Mouse (Mus musculus) layer of hippocampus, postnatal 25 days (tissue): Measurements from ENCODE around the gene Rusc1. TPM values are rescaled to one million over a fixed set of nuclear protein-coding genes. Genes with fewer than 3 reads are reported as not detected.

ENCODE experiments used
- total RNA-seq, 2 experiments: library from RNA; stranded (reverse); gene quantifications; 2 replicates each; pipeline ENCODE4 v1.2.3; 2021

The Rusc1 gene
- total RNA-seq, 2 experiments from 2014 or later, result 132 to 145 TPM

Other genes with a start within 250 kb of the Rusc1 start
- gene Msto1, start 179.3 kb downstream of the Rusc1 start, total RNA-seq, result 10 to 100 TPM; 24.6 to 27.1 TPM
- gene Ash1l, start 142.7 kb downstream of the Rusc1 start, total RNA-seq, result 10 to 100 TPM; 70.5 to 82.0 TPM
- gene Dap3, start 142.1 kb downstream of the Rusc1 start, total RNA-seq, result 100 to 1,000 TPM; 102 to 116 TPM
- gene Gm43738, start 7.8 kb upstream of the Rusc1 start, total RNA-seq, result not detected
- 10 to 100 TPM; 86.4 to 99.0 TPM for gene Fdps, start 8.6 kb upstream of the Rusc1 start, total RNA-seq
- gene Pklr, start 42.8 kb upstream of the Rusc1 start, total RNA-seq, result not detected
- gene Hcn3, start 66.9 kb upstream of the Rusc1 start, total RNA-seq, result 10 to 100 TPM; 10.7 to 16.7 TPM
- gene Clk2, start 71.5 kb upstream of the Rusc1 start, total RNA-seq, result 10 to 100 TPM; 39.0 to 46.7 TPM
- 10 to 100 TPM; 67.8 to 73.3 TPM for gene Scamp3, start 84.2 kb upstream of the Rusc1 start, total RNA-seq
- gene Fam189b, start 89.8 kb upstream of the Rusc1 start, total RNA-seq, result 10 to 100 TPM; 57.1 to 61.7 TPM
- gene Gba, start 109.6 kb upstream of the Rusc1 start, total RNA-seq, result 10 to 100 TPM; 59.9 to 63.6 TPM
- 10 to 100 TPM; 37.0 to 50.7 TPM for gene Thbs3, start 121.9 kb upstream of the Rusc1 start, total RNA-seq
- 100 to 1,000 TPM; 102 TPM for gene Mtx1, start 133.8 kb upstream of the Rusc1 start, total RNA-seq
- under 1 TPM; 0.89 to 0.91 TPM for gene Muc1, start 135.7 kb upstream of the Rusc1 start, total RNA-seq
- gene Krtcap2, start 152.7 kb upstream of the Rusc1 start, total RNA-seq, result 10 to 100 TPM; 79.2 to 87.4 TPM
- gene Trim46, start 153.0 kb upstream of the Rusc1 start, total RNA-seq, result 10 to 100 TPM; 86.4 to 96.0 TPM
- 10 to 100 TPM; 51.1 to 71.0 TPM for gene Dpm3, start 166.0 kb upstream of the Rusc1 start, total RNA-seq
- gene Slc50a1, start 177.3 kb upstream of the Rusc1 start, total RNA-seq, result 10 to 100 TPM; 39.5 to 49.3 TPM
- gene Efna1, start 187.8 kb upstream of the Rusc1 start, total RNA-seq, result 1 to 10 TPM; 7.1 to 7.6 TPM
- gene Efna3, start 229.7 kb upstream of the Rusc1 start, total RNA-seq, result 10 to 100 TPM; 77.1 to 82.6 TPM
- gene Efna4, start 244.7 kb upstream of the Rusc1 start, total RNA-seq, result under 1 TPM; 0.68 to 0.98 TPM